Mouse (Mus musculus): Measurements from ENCODE around the gene Rala. TPM values are rescaled to one million over a fixed set of nuclear protein-coding genes. Genes with fewer than 3 reads are reported as not detected.
"Not testable (repeated sequence)": the region's sequence is repeated elsewhere in the genome, so short reads cannot be mapped to it uniquely, and the experiment has no call there.

Gene Rala
- 10 to 100 TPM; 51.6 to 60.8 TPM for total RNA-seq (2021)
- long read RNA-seq, experiment 1, transcript Rala-201 (5 exons, 2,688 nt), result major isoform, 70 of 76 reads
- long read RNA-seq, experiment 1, partial matches to known transcripts, result 3 of 76 reads
- long read RNA-seq, experiment 1, other reads (novel, unspliced or antisense), result 3 of 76 reads
- long read RNA-seq, experiment 2, transcript Rala-201 (5 exons, 2,688 nt), result major isoform, 137 of 149 reads
- long read RNA-seq, experiment 2, partial matches to known transcripts, result 5 of 149 reads
- long read RNA-seq, experiment 2, other reads (novel, unspliced or antisense), result 7 of 149 reads

DNA sequence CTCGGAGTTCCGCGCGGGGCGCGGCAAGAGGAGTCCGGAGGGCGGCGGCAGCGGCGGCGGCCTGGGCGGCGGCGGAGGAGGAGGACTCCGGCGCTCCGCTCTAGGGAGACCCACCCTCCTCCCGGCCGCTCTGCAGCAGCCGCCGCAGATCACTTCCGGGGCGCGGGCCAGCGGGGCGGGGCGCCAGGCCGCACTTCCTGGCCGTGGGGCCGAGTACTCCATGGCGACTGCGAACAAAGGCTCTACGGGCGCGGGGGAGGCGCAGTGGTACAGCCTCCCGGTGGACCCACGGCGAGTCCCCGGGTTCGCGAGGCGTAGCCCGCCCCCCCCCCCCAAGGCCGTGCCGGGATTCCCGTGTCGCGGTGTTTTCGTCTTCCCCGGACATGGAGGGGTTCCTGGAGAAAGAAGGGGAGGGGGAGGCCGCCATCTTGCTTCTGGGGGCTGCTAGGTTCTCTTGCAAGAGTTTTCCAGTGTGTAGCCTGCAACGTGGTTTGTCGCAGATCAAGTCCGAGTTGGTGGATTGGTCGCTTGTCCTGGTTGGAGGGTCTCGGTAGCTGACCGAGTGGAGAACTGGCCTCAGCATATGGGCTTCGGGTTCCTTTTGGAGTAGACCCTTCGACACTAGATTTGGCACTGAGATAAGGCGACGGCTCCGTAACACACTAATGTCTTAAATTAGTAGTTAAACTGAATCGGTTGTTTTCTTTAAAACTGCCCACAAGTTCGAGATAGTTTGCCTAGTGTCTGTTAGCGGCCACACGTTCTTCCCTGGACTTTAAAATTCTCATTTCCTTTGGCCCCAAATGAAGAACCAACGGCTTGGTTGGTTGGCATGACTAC lies at the start of gene Rala:
Rala (minus strand) TSS at position 162 of the 840 bp plus-strand sequence.
- peak; percentile 95 to 96 for DNase-seq (ENCODE audit: low spot score in 2 of 2)

DNA sequence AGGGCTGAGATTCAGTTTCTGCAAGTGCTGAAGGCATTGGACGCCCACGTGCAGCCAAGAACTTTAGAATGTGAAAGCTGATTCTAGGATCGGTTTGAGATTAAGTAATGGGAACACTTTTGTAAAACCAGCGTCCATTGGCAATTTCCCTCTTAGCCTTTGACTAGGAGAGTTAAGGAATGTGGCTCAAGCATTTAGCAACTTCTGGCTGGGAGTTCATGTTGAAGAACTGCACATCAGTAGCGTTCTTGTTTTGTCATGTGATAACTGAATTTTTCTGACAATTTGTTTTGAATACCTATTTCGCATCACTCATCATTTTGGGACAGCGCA lies 49.4 kb upstream of the Rala start:
- no peak for DNase-seq (ENCODE audit: low spot score in 2 of 2)

DNA sequence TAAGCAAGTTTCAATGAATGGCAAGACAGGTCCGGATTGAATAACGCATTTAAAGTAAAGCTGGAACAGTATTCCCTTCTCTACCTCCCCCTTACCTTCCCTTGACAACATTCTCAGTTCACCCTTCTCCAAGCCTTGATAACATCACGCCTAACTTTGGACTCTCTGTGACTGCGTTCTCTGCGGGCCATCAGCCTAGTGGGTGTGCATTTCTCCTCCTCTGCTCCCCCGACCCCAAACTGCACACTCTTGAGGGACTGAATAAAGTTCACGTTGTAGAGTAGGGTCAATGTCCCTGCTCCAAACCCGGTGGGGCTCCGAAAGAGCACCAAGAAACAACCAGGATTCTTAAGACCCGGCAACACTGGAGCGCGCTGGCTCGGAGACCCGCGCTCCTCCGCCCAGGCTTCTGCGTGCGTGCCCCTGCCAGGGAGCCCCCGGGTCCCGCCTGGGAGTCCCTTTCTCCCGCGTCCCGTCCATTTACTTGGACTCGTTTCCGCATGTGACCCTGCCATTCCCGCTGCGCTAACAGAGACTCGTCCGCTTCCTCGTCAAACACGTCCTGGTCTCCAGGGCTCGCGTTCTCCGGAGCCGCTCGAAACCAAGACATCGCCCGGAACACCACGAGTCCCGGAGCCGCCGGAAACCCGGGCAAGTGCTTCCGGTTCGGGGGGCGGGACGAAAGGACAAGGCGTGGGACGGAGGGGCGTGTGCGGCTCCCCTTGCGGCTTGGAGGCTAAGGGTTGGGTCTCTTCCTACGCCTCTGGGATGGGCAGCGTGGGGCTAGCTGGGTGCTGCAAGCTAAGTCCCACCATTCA lies 48.9 kb upstream of the Rala start, which contains the start of gene Yae1d1:
Yae1d1 (minus strand) TSS at position 653 of the 818 bp plus-strand sequence.
- DNase-seq (ENCODE audit: low spot score in 2 of 2), result peak; percentile 94 to 96

DNA sequence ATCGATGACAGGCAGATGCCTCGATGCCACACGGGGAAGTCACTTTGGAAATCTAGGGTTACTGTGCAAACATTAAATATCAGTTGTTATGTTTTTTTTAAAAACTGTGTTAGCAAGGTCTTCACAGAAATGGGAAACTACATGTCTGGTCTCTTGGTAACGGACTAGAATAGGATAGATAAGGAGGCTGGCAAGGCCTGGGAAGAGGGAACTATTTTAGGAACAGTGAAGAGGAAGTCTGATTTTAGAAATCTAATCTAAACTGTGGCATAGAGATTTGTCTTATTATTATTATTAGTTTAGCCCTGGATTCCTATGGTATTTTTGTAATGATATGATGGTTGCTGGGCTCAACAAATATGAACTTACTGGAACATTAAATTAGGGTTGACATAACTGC lies 48.0 kb upstream of the Rala start:
- no peak for DNase-seq (ENCODE audit: low spot score in 2 of 2)

- DNase-seq (ENCODE audit: low spot score in 2 of 2), result peak; percentile 62 to 66
Measured at GRCm38 (mm10) chr13:17983194-17983593, 39.2 kb upstream of the Rala start.

- no peak for DNase-seq (ENCODE audit: low spot score in 2 of 2)
Measured at GRCm38 (mm10) chr13:17982634-17983033, 38.6 kb upstream of the Rala start.

GRCm38 (mm10) chr13:17976854-17977739 lies 33.1 kb upstream of the Rala start:
- DNase-seq (ENCODE audit: low spot score in 2 of 2), result no peak

DNA sequence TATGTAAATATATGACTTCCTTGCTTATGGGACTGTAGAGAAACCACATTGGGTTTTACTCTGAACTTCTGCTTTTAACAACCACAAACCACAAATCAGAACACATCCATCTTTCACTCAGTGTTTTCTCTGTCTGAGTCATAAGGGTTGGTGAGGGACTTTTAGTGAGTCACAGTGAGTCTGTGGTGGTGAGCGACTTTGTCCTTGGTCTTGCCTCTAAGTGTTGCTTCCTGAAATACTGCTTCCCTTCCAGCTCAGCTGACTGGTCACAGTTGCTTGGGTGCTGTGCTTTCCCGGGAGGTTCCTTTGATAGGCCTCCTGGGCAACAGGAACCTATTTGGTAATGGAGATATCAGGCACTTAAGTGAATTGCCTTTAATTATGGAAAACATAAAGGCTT lies 31.9 kb upstream of the Rala start:
- DNase-seq (ENCODE audit: low spot score in 2 of 2), result peak; percentile 24 to 26

DNA sequence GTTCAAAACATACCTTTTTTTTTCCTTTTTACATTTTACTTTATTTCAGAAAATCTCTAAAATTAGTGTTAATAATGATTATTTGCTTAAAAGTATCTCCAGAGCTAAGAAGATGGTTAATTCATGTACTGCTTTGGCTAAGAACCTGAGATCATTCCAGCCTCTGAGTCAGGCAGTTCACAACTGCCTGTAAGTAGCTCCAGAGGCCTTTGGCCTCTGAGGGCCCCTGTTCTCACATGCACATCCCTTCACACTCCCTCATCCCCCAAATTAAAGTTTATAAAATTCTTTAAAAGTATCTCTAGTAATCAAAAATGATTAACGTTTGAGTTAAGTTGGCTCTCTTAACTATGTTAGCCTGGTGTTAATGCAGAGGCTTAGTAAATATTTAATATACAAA lies 31.4 kb upstream of the Rala start:
- DNase-seq (ENCODE audit: low spot score in 2 of 2), result no peak

DNA sequence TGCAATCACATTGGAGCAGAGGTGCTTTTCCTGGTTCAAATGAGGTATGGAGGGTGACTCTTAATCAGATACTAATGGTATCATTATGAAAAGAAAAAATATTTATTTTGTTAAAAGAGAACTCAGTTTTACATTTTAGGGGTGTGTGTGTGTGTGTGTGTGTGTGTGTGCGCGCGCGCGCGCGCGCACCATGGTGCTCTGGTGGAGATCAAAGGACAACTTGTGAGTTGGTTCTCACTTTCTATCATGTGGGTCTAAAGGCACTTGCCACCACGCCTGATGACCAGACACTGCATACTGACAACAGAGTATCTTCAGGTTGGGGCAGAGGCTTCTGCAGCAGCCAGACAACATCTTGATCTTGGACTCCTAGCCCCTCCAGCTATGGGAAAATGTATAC lies 30.7 kb upstream of the Rala start:
- no peak for DNase-seq (ENCODE audit: low spot score in 2 of 2)

- DNase-seq (ENCODE audit: low spot score in 2 of 2), result no peak
Measured at GRCm38 (mm10) chr13:17960613-17961012, 16.6 kb upstream of the Rala start.

DNA sequence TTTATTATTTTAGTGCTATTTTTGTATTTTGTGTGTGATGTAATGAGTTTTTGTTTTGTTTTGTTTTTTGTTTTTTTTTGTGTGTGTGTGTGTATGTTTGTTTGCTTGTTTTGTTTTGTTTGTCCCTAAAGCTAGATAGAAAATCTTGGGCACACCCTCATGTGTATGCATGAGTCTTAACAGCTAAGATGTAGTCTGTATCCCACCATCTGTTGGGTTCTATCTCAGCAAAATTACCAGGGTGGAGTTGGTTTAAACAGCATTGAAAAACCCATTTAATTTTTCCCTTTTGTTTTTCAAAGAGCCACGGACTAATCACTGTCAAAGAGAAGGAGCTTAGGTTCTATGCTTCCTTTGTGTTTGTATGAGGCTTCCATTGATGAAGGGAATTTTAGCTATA lies 10.2 kb upstream of the Rala start:
- no peak for DNase-seq (ENCODE audit: low spot score in 2 of 2)

- not testable (repeated sequence) for DNase-seq (ENCODE audit: low spot score in 2 of 2)
Measured at GRCm38 (mm10) chr13:17950581-17950980, 6.5 kb upstream of the Rala start.

GRCm38 (mm10) chr13:17949555-17949954 lies 5.5 kb upstream of the Rala start:
- no peak for DNase-seq (ENCODE audit: low spot score in 2 of 2)

- DNase-seq (ENCODE audit: low spot score in 2 of 2), result peak in 1 of 2 experiments; percentile 21
Measured at GRCm38 (mm10) chr13:17943306-17944077, 547 bp downstream of the Rala start.

GRCm38 (mm10) chr13:17942338-17942737 lies 1.7 kb downstream of the Rala start:
- no peak for DNase-seq (ENCODE audit: low spot score in 2 of 2)

- no peak for DNase-seq (ENCODE audit: low spot score in 2 of 2)
Measured at GRCm38 (mm10) chr13:17907309-17907708, 36.7 kb downstream of the Rala start.

- DNase-seq (ENCODE audit: low spot score in 2 of 2), result no peak
Measured at GRCm38 (mm10) chr13:17901474-17901873, 42.6 kb downstream of the Rala start.

GRCm38 (mm10) chr13:17900641-17901040 lies 43.4 kb downstream of the Rala start:
- DNase-seq (ENCODE audit: low spot score in 2 of 2), result peak in 1 of 2 experiments; percentile 11

GRCm38 (mm10) chr13:17897040-17897439 lies 47.0 kb downstream of the Rala start:
- no peak for DNase-seq (ENCODE audit: low spot score in 2 of 2)
